Mouse (Mus musculus) cerebellum, adult 2 months (tissue): ENCODE results near the gene Thumpd3. TPM values are rescaled to one million over a fixed set of nuclear protein-coding genes. Genes with fewer than 3 reads are reported as not detected.
A peak's percentile ranks its signal among the peaks of the same experiment; 100 is the strongest.

ENCODE experiments used
- DNase-seq, 2 experiments: peaks; one replicate each; pipeline ENCODE4 v3.0.0; 2021
- H3K27ac ChIP-seq: fragments of 200-500 bp; 2 replicates; pipeline ENCODE4 v1.5.1; 2012; ENCODE audit warnings: low read length, control low read depth, inconsistent platforms; ENCODE audit not compliant: insufficient read depth
- H3K27me3 ChIP-seq: fragments of 200-500 bp; 2 replicates; pipeline ENCODE4 v1.6.1; 2012; ENCODE audit warnings: inconsistent platforms, mild to moderate bottlenecking, low read length, moderate library complexity; ENCODE audit not compliant: control insufficient read depth, insufficient read depth
- H3K4me1 ChIP-seq: fragments of 200-500 bp; 2 replicates; pipeline ENCODE4 v1.6.1; 2011; ENCODE audit warnings: low read length; ENCODE audit not compliant: control insufficient read depth, insufficient read depth
- H3K4me3 ChIP-seq: fragments of 200-500 bp; replicated peaks from 2 replicates; pipeline ENCODE3; 2011; ENCODE audit warnings: mild to moderate bottlenecking, low read depth, low read length, control low read depth; ENCODE audit not compliant: insufficient read depth
- CTCF ChIP-seq: fragments of 200-500 bp; IDR thresholded peaks from 2 replicates; pipeline ENCODE4 v1.5.1; 2011; ENCODE audit warnings: low read depth, mild to moderate bottlenecking, control low read depth, low read length, moderate library complexity, borderline replicate concordance; ENCODE audit not compliant: insufficient read depth
- POLR2A ChIP-seq: fragments of 200-500 bp; IDR thresholded peaks from 2 replicates; pipeline ENCODE4 v1.6.1; 2011; ENCODE audit warnings: low read length, control low read depth, borderline replicate concordance; ENCODE audit not compliant: insufficient read depth
- WGBS: fragments of 180-500 bp; shearing (Covaris S2); methylation state at CpG from one replicate; pipeline ENCODE4 v1.1.7; 2018; 5-methylcytosine and 5-hydroxymethylcytosine counted together
- polyA plus RNA-seq: library from polyadenylated mRNA; depleted of rRNA; stranded (reverse); fragments of >200 nt; gene quantifications from 2 replicates; pipeline ENCODE4 v1.2.3, GENCODE M21; 2012; rRNA removed

The Thumpd3 gene
- 20.8 and 21.8 TPM in 2 replicates for polyA plus RNA-seq

DNA sequence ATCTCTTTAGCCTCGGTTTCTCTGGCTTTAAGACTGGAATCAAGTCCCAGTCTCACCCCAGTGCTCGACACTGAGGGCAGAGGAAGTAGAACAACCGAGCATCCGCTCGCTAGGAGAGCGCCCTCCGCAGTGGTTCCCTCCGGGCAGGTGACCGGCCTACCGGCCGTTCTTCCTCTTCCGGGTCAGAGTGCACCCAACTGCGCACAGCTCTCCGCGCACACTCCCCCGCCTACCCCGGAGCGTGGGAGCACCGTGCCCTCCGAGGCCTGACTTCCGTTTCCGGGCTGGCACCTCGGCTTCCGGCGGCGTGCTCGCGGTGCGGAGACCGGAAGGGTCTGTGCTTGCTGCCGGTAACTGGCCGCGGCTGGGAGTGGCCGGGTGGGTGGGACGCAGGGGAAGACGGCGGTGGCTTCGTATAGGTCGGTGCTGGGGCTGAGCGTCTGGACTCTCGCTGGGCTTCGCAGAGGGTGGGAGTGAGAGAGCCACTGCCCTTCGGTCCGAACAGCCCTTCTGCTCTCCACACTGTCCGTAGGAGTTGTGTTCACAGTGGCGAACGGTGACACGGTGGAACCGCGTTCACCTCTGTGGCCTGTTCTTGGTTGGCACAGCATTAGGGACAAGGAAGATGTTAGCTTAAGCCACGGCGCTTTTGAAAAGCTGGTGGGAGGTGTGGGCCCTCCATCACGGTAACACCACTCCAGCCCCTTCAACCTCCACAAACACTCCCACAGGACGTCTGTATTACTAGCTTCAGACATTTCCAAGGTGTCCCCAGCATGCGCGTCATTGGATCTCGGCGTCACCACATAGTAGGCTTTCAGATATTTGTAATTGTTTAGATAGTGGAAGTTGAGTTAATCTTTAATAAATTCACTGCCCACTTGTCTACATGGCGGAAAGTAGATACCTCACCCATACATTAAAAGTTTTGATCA lies at the start of gene Thumpd3:
Thumpd3 (plus strand) TSS at position 185 of the 935 bp plus-strand sequence.
- Histone ChIP-seq H3K27ac (peak within 1 kb of the TSS; percentile 83), H3K4me1 (no peaks in the 10 kb centered on the region), H3K27me3 (no peaks in the 10 kb centered on the region), H3K4me3 (peak within 1 kb of the TSS; percentile 99)
- peak; percentile 96 to 98 for DNase-seq
- peak; percentile 93; the same call in 1 of the 2 replicates for TF ChIP-seq POLR2A
- TF ChIP-seq CTCF: no peak
- WGBS: under 1% methylated on average over 59 of the region's 59 CpGs

GRCm38 (mm10) chr6:112999199-112999598 lies 46.8 kb upstream of the Thumpd3 start:
- no peak for DNase-seq
- Histone ChIP-seq H3K27me3 (no peaks in the 10 kb centered on the region), H3K4me3 (no peak overlapping the region), H3K27ac (no peak overlapping the region), H3K4me1 (no peaks in the 10 kb centered on the region)
- TF ChIP-seq CTCF (no peak), POLR2A (no peak)
- 48% methylated on average over 2 of the region's 2 CpGs for WGBS

DNA sequence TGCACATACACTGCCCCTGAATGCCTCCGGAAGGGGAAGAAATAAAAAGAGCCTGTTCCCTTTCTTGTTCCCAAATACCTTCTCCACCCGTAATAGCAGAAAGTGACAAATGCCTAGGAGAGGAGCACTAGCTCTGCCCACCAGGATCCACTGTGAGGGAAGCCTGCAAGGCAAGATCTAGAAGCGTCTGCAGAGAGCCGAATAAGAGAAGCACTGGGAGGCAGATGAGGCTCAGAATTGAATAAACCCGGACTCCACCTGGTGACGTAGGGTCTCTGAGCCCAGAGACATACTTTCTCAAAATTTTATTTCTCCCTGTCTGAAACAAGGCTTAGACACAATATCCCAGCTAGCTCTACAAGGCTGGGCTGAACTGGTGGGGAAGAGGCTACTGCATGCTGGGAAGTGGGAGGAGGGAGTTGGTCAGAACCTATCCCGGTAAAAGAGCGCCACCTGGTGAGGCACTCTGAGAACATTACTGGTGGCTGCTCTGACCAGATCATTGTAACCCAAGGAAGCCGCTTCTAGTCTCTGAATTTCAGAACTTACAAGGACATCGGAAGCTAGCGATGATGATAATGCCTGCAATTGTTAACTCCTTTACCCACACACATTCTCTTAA lies 45.2 kb upstream of the Thumpd3 start:
- peak overlapping the region; percentile 11 for H3K4me3 ChIP-seq
- DNase-seq: peak; percentile 86 to 91
- no peaks in the 10 kb centered on the region for H3K27me3 ChIP-seq
- TF ChIP-seq CTCF (peak; percentile 98), POLR2A (no peak)
- no peak overlapping the region; the same call in 1 of the 2 replicates for H3K27ac ChIP-seq
- 14% methylated on average over 11 of the region's 11 CpGs for WGBS
- no peaks in the 10 kb centered on the region for H3K4me1 ChIP-seq

DNA sequence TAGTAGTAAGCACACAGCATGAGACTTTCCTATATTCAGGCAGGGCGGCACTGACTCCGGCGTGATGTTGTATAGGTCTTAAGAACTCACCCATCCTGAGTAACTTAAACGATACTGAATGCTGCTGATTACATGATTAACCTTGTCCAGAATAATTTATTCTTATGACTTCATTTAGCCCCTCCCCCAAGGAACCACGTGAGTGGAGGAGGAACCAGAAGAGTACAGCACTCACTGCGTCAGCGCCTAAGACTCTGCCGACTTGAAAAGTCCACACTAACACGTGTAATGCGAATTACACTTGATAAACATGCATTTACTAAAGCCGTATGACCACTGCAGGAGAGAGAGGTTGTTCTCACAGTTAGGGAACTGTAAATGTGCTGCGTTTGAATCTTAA lies 44.3 kb upstream of the Thumpd3 start:
- TF ChIP-seq CTCF (no peak), POLR2A (no peak)
- WGBS: 72% methylated on average over 12 of the region's 12 CpGs
- Histone ChIP-seq H3K27ac (no peak overlapping the region), H3K4me1 (no peaks in the 10 kb centered on the region), H3K27me3 (no peaks in the 10 kb centered on the region), H3K4me3 (no peak overlapping the region)
- DNase-seq: no peak

- Histone ChIP-seq H3K4me1 (no peaks in the 10 kb centered on the region), H3K27ac (no peak overlapping the region), H3K27me3 (no peaks in the 10 kb centered on the region), H3K4me3 (no peak overlapping the region)
- TF ChIP-seq CTCF (no peak), POLR2A (no peak)
- DNase-seq: no peak
- WGBS: 84% methylated on average over 10 of the region's 10 CpGs
Measured at GRCm38 (mm10) chr6:113003313-113004111, 42.5 kb upstream of the Thumpd3 start.

GRCm38 (mm10) chr6:113006833-113007232 lies 39.2 kb upstream of the Thumpd3 start:
- Histone ChIP-seq H3K4me3 (no peak overlapping the region), H3K4me1 (no peaks in the 10 kb centered on the region), H3K27me3 (no peaks in the 10 kb centered on the region), H3K27ac (no peak overlapping the region)
- TF ChIP-seq POLR2A (no peak), CTCF (no peak)
- WGBS: 70% methylated on average over 2 of the region's 2 CpGs
- no peak for DNase-seq

DNA sequence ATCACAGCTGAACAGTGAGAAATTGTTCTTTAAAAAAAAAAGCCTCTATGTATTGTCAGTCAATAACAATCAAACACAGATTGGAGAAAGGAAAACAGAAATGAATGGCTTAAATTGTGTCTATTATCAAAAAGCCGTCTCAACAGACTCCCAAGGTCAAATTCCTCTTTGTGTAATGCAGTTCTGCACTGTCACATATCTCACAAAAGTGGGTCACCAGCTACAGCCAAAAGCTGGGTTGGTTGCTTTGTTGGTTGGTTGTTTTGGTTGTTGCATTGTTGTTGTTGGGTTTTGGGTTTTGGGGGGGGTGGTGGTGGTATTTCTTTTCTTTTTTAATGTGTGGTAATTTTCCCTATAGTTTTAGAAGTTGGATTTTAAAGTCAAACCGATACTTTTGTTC lies 34.1 kb upstream of the Thumpd3 start:
- no peak for DNase-seq
- no peak overlapping the region for H3K4me3 ChIP-seq
- 60% methylated on average over 2 of the region's 2 CpGs for WGBS
- no peaks in the 10 kb centered on the region for H3K4me1 ChIP-seq
- TF ChIP-seq POLR2A (no peak), CTCF (no peak)
- no peak overlapping the region; the same call in 1 of the 2 replicates for H3K27ac ChIP-seq
- H3K27me3 ChIP-seq: no peaks in the 10 kb centered on the region
